Mouse (Mus musculus) heart, postnatal 0 days (tissue): ENCODE measurements around the gene Rnf185.

Experiments used
- CTCF ChIP-seq: IDR thresholded peaks from 2 replicates; pipeline ENCODE4 v1.5.1; 2016; ENCODE audit warnings: antibody characterized with exemption, control low read depth, low read depth
- EP300 ChIP-seq: IDR thresholded peaks from 2 replicates; pipeline ENCODE4 v1.6.1; 2016; ENCODE audit warnings: antibody characterized with exemption, low read depth

GRCm38 (mm10) chr11:3437621-3438020, 14.5 kb downstream of the Rnf185 start:
- TF ChIP-seq CTCF (no peak), EP300 (no peak)
